Mouse (Mus musculus) thymus, postnatal 36 days (tissue): Measurements from ENCODE around the gene Olfr649.

Experiments
- DNase-seq, 2 experiments: peaks; one replicate each; pipeline ENCODE4 v3.0.0; 2022; ENCODE audit warnings: mixed read lengths in 2 of 2

The Olfr649 gene

DNA sequence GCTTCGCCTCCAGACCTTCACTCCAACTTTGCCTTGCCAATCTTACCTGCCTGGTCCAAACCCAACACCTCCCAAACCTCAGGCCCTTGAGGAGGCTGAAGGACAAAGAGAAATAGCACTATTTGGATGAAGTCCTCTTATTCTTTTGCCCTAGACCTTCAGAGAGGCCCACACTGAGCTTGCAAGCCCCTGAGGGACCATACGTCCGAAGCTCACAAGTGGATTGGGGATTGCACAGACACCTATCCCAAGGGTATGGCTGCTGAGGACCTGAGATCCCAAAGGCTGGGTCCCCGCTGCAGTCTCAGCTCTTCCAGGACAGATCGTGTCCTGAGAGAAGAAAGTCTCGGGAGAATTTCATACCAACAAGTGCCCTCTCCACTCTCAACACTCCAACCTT lies at the start of gene Olfr649:
Gene Olfr649 (minus strand): TSS at position 101 of the 400 bp plus-strand sequence.
- DNase-seq, result no peak

DNA sequence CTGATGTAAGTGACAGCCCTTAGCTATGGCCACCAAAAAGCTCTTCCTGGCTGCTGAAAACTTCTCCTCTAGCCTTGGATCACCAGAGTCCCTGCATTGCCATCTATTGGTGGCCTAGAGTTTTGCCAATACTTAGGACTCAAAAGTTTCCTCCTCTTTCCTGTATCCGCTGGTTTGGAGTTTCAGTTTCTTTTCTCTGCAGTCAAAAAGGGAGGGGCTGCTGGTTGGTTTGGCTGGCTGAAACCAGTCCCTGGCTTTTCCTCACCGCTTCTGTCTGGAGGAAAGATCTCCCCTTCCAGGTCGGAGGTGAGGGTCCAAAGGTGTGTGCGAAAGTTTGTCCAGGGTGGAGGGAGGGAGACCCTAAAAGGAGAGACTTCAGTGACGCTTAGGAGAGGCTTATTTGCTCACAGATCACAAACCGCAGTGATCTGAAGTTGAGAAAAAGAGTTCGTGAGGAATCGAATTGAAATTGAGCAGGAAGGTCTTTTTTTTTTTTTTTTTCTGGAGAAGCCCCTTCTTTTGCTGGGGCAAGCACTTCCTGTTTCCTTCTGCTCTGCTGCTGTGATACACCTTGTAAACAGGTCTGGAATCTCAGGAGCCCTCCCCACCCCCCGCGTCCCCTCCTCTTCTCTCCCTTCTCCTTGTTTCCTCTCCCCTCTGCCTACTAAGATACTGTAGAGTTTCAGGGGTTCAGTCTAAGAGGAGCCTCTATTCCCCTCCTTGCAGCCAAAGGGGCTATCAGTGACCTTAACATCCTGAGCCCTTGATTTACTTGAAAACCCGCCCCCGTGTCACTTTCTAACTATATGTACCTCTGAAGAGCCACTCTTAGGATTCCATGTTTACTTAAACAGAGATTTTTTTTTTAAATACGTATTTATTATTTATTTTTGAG lies 48.7 kb upstream of the Olfr649 start, which contains the start of gene Trim34a:
Gene Trim34a (plus strand): TSS at position 171 of the 895 bp plus-strand sequence.
- peak; percentile 54 to 62 for DNase-seq

GRCm38 (mm10) chr7:104243616-104244015 lies 47.8 kb upstream of the Olfr649 start:
- no peak for DNase-seq

- no peak for DNase-seq
Measured at GRCm38 (mm10) chr7:104240857-104241256, 45.1 kb upstream of the Olfr649 start.

DNA sequence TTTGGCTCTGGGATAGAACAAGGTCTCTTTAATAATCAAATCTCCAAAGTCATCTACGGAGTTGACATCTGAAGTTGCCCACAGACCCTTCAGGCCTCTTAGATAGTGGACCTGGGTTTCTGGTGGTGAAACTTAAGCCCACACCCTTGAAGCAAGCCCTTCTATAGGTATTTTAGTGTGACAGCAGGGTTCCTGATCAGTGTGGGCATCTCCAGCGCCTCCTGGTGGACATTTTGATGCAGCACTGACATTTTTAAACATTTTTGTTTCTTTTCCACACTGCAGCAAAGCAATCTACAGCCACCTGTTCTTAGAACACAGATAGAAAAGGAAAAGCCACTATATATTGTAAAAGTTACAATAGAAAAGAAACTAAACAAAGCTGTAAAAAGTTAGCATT lies 35.4 kb upstream of the Olfr649 start:
- peak in 1 of 2 experiments; percentile 43 for DNase-seq

DNA sequence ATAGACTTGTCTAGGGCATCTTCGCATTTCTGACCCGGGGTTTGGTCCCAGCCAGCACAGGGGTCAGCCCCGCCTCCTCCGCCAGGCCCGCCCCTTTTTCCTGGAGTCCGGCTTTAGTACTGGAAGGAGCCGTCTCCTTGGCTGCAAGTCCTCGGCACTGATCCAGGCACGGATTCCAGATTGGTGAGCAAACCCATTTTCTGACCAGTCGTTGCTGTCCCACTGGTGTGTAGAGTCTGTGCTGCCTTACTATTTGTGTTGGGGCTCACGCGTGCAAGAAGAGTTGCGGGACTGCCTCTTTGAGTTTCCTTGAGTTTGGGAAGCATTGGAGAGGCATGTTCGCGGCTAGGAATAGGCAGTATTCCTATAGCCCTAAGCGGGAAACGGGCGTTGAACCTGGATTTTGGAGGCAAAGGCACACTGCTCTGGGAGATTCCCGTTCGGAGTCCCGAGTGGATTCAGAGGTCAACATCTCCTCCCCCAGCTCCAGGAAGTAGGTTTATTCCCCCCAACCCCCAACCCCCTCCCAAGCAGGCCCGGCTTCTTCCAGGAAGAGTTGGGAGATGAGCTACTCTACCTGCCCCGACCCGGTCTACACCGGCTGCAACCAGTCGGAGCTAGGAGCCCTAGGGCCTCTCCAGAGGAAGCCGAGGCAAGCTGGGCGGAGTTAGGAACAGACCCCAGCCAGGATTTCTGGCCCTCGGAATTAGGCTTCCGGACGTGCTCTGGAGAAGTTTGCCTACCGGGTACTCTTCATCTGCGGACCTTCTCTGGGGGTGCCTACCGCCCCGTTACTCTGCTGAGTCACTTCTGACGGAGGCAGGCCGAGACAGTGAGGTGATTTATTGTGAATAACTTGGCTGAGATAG lies 23.1 kb upstream of the Olfr649 start, which contains the start of gene Trim6:
Gene Trim6 (plus strand): TSS at position 93 of the 869 bp plus-strand sequence.
- peak; percentile 5 to 12 for DNase-seq

GRCm38 (mm10) chr7:104217881-104218280 lies 22.1 kb upstream of the Olfr649 start:
- no peak for DNase-seq

DNA sequence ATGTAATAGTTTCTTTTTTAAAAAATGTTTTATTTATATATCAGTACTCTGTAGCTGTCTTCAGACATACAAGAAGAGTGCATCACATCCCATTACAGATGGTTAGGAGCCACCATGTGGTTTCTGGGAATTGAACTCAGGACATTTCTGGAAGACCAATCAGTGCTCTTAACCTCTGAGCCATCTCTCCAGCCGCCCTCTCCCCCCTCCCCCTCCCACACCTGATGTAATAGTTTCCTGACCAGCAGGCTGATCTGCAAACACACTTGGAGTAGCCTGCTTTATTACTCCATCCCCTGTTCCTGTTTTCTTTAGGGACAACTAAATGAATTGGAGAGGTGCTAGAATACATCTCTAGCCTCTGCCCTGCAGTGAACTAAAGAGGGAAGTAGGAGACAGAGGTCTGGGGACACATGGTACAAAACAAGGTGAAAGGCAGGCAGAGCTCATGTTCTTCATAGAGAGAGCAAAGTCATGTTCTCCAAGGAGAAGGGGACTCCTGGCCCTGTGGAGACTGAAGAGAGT lies 20.3 kb upstream of the Olfr649 start:
- no peak for DNase-seq

DNA sequence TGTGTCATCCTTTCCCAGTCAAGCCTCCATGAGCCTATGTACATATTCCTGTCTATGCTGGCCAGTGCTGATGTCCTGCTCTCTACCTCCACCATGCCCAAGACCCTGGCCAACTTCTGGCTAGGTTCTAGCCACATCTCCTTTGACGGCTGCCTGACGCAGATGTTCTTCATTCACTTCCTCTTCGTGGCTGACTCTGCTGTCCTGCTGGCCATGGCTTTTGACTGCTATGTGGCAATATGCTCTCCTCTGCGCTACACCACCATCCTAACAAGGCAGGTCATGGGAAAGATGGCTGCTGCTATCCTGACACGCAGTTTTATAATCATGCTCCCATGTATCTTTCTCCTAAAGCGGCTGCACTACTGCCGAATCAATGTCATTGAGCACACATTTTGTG lies 10.4 kb upstream of the Olfr649 start:
- DNase-seq, result no peak

- peak; percentile 66 to 68 for DNase-seq
Measured at GRCm38 (mm10) chr7:104199822-104200221, 4.0 kb upstream of the Olfr649 start.

DNA sequence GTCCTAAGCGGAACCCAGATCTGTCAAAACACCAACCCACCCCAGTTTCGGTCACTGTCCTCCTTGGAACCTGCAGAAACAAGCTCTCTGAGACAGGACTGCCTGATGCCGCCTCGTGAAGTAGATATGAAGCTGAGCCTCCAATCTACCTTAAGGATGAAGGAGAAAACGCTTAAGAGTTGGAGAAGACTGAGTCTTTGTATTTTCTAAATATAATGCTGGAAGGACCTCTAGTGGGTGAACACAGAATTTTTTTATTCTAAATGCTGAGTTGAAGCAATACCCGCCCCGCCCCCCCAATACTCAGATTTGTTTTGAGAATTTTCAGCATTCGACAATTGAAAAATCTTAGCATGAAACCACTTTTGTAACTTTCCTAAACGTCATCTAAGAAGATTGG lies 4.5 kb downstream of the Olfr649 start:
- DNase-seq, result no peak

- DNase-seq, result no peak
Measured at GRCm38 (mm10) chr7:104183292-104183691, 12.5 kb downstream of the Olfr649 start, which contains the start of gene Olfr648. Gene Olfr648, minus strand, starts transcription at chr7:104183392.

DNA sequence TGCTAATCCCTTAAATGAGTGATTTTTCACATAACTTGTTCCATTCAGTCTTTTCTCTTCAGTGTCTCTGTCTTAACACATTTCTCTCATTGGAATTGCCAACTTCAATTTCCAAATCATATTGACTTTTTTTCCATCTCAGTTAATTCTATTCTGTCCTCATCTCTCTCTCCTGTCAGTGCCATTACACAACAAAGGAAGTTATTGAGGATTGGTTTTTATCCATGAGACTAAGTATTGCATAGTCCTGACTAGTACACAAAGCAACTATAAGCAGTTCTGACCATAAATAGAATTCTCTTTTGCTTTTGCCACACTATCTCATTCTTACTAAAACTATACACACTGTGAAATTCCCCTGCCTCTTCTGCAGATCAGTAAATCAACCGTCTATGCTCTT lies 16.7 kb downstream of the Olfr649 start:
- DNase-seq, result no peak

- DNase-seq, result no peak
Measured at GRCm38 (mm10) chr7:104178422-104179054, 17.2 kb downstream of the Olfr649 start.

- DNase-seq, result no peak
Measured at GRCm38 (mm10) chr7:104175085-104175484, 20.7 kb downstream of the Olfr649 start.

GRCm38 (mm10) chr7:104169634-104170204 lies 26.1 kb downstream of the Olfr649 start:
- peak; percentile 14 to 28 for DNase-seq

- peak; percentile 11 to 18 for DNase-seq
Measured at GRCm38 (mm10) chr7:104167105-104167504, 28.7 kb downstream of the Olfr649 start.

DNA sequence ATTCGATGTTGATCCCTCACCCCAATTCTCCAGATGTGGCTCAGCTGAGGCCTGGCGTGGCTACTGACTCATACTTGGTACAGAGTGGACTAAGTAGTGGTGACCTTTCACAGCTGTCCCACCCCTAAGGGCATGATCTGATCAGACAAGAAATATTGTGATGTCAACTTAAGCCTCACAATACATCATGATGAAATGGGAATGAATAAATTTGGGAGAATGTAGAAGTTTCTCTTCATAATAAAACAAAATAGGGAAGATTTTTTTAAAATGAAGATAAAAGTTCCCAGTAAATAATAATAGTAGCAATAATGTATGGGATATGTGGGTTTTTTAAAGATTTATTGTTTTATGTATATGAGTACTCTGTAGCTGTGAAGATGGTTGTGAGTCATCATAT lies 45.3 kb downstream of the Olfr649 start, which contains the start of gene Ubqlnl:
Gene Ubqlnl (minus strand): TSS at position 101 of the 400 bp plus-strand sequence.
- DNase-seq, result no peak

DNA sequence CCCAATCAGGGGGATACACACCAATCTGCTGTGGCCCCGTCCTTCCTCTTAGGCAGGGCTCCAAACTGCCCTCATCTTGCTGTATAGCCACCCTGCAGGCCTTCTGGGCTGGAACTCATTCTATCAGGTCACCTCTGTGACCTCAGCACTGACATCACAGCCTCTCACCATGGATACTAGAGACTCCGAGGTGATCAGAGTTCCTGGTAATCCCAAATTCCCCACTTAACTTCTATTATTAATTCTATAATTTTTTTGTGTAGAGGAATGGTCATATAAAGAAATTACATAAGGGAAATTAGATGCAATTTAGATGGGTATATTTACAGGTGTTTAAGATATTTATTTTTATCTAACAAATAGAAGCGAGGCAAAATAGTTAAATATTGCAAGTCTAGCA lies 52.6 kb downstream of the Olfr649 start, which contains the start of gene Ubqln3:
Gene Ubqln3 (minus strand): TSS at position 101 of the 400 bp plus-strand sequence.
- DNase-seq, result no peak
